Mouse (Mus musculus) lung, adult 18-20 months (tissue): ENCODE data around the gene Cnot2.

Experiments
- DNase-seq, 2 experiments: peaks; one replicate each; pipeline ENCODE4 v3.0.0; 2022; ENCODE audit warnings: mixed read lengths in 2 of 2

The Cnot2 gene

DNA sequence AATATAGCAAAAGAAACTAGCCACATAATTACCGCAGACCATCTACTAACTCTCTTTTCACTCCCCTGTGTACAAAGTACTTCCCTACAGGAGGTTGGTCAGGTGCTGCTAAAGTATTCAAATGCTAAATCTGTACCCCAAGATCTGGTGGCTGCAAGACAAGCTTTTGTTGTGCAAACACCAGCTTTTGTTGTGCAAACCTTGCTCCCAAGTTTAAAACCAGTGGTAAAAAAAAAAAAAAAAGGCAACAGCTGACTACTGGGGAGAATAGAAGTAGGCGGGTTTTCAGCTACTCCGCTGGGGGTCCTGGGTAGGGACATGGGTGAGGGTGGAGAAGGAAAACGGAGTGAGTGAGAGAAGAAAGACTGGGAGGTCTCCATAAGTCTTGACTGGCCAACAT is 19.1 kb downstream of the Cnot2 start:
- no peak for DNase-seq

DNA sequence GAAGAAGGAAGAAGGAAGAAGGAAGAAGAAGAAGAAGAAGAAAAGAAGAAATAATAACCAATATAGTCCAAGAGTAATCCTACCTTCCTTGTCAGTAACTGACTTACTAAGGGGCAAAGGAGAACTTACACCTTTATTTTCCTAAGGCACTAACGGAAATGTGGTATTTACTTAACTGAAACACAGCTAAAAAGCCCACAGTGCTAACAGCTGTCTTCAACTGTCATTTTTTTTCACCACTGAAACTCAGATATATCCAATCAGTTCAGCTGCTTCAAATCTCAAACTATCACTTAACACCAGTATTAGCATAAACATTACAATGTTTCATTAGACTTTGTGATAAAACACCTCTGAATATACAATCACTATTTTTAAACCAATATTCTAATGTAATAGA is 22.1 kb downstream of the Cnot2 start:
- DNase-seq, result no peak

- DNase-seq, result no peak
These were observed 24.1 kb downstream of the Cnot2 start for GRCm38 (mm10) chr10:116557166-116557565.

GRCm38 (mm10) chr10:116554434-116554833 is 26.9 kb downstream of the Cnot2 start:
- DNase-seq, result no peak

GRCm38 (mm10) chr10:116547958-116548357 is 33.4 kb downstream of the Cnot2 start:
- no peak for DNase-seq

DNA sequence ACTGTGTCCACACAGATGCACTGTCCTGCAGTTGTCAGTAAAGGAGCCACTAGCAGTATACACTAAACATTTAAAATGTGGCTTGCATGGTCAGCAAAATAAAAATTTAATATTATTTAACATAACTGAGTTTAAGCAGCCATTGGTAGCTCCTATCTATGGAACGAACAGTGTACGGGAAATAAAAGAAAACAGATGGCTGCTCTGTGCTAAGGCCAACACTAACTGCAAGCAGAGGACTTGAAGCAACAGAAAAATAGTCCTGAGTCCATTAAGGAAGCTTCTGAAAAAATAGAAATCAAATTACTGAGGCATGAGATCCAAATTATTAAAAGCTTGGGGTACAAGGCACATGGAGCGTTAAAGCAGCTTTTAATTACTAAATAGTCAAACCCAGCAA is 35.1 kb downstream of the Cnot2 start:
- no peak for DNase-seq

DNA sequence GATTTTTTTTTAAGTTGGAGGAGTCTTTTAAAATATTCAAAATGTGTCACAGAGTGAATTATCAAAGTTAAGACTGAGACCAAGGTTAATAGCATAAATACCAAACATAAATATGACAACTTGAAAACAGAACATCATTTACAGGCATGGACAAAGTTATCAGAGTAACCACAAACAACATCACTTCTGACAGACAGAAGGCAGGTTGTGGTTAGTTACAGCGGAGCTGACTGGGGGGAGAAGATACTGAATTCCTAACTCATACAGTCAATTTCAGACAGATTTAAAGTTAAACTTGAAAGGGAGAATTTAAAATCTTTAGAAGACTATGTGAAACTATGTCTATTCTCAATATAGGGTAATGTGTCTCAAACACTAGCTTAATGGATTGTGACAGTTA is 38.2 kb downstream of the Cnot2 start:
- DNase-seq, result no peak

GRCm38 (mm10) chr10:116540750-116541149 is 40.6 kb downstream of the Cnot2 start:
- no peak for DNase-seq

DNA sequence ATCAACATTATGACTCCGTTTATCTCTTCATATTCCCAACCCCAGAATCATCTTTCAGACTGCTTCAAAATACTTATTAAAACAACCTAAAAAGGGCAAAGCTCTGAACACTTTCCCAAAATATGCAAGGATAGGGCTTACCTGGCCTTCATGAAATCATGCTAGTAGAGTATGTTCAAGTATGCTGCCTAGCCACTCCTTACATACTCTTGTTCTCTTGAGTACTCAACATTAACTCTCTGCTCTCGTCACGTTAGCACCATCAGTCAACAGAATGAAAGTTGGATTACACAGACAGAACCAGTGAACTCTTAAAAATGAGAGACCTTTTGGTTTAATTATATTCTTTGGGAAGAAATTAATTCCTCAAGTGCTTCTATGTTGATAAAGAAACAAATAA is 43.8 kb downstream of the Cnot2 start:
- peak in 1 of 2 experiments; percentile 27 for DNase-seq

GRCm38 (mm10) chr10:116534278-116534677 is 47.0 kb downstream of the Cnot2 start:
- DNase-seq, result no peak

DNA sequence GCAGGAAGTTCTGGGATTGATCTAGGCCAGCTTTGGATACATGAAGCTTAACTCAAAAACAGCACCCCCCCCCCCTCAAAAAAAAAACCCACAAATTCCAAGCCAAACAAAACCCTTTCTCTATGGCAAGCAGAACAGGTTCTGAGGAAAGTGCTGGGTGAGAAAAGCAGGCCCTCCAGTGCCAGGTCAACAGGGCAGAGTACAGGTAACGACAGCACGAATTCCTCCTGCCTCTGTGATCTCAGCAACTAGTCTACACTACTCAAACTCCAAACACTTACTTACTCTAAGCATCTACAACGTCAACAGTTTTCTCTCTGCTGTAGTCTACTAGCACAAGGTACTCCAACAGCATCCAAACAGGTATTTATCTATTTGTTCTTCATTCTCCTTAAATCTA is 48.8 kb downstream of the Cnot2 start:
- no peak for DNase-seq

DNA sequence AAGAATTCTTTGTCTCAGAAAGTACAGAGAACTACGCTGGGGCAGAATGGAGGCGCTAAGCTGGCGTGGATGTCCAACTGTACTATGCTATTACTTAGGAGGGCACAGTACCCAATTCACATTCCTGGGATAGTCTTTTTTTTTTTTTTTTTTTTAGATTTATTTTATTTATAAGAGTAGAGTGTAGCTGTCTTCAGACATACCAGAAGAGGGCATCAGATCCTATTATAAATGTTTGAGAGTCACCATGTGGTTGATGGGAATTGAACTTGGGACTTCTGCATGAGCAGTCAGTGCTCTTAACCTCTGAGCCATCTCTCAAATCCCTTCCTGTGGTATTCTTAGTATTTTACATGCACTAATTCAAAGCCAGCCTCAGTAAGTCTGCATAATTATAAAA is 50.2 kb downstream of the Cnot2 start:
- DNase-seq, result no peak

- DNase-seq, result no peak
These were observed 61.7 kb downstream of the Cnot2 start for GRCm38 (mm10) chr10:116519588-116519987.

DNA sequence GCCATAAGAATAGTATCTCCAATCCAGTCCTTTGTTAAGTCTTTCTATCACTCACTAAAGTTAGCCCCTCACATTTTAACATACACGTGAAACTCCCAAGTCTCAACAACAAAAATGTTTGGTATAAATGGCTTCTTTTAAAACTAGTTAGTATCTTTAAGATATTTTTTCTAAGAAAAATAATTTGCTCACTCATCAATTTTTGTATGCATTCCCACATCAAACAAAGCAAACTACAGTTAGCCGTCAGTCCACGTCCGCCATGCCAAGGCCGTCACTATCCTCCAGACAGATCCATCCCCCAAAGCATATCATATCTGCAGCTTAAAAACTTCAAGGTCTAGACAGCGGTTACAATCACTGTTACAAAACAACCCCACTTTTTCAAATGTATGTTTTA is 65.7 kb downstream of the Cnot2 start:
- no peak for DNase-seq

DNA sequence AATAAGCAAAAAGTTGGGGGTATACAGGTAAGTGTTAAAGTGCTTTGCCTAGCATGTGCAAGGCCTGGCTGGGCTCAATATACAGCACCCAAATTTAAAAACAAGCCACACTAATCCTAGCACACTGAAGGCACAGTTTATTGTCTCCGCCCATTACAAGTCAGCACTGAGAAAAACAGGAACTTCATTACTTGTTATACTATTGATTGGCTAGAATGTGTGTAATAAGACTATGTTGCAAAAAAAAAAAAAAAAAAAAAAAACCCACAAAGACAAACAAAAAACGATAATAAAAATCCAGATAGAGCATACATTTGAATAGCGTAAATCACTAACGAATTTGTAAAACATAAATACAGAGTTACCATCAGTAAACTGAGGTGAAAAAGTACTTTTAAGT is 66.2 kb downstream of the Cnot2 start:
- no peak for DNase-seq

DNA sequence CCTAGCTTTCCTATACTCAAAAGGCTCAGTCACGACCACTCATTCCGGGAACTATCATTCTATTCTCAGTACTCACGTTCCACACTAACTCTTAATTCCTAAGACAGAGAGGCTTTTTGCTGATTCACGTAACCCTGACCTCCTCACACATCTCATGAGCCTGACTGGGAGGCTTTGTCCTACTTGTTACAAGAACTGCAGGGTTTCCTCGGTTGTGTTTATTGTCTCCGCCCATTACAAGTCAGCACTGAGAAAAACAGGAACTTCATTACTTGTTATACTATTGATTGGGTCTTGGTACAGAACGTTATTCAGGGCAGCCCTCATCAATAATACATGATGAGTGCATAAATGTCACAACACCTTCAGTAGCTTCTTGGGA is 68.1 kb downstream of the Cnot2 start:
- DNase-seq, result no peak

GRCm38 (mm10) chr10:116512521-116513253 is 68.6 kb downstream of the Cnot2 start:
- DNase-seq, result peak in 1 of 2 experiments; percentile 13

DNA sequence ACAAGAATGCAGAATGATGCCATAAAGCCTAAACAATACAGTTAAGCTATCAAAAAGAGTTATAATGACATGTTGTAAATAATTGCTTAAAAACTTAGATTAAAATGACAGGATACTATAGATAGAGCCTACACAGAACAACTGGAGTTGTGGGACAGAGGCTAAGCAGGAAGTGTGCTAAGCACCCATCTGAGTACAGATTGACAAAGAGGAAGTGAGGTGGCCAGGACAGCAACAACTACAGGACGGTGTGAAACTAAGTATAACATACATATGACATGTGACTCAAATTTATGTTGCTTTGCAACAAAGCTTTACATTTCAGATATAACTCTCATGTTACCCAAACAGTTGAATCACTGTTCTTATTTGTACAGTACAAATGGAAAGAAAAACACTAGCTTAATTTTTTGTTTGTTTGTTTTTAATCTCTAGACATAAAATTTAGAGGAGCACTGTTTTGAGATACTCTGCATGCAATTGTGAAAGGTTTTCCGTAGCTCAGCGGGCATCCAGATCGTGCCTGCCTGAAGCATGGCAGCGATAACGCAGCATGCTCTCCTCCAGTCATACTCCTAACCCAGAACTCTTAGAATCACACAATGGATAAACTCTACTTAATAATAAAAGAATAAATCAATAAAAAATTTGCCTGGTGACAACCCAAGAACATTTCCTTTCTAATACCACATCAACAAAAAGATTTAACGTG is 75.9 kb downstream of the Cnot2 start:
- DNase-seq, result no peak

DNA sequence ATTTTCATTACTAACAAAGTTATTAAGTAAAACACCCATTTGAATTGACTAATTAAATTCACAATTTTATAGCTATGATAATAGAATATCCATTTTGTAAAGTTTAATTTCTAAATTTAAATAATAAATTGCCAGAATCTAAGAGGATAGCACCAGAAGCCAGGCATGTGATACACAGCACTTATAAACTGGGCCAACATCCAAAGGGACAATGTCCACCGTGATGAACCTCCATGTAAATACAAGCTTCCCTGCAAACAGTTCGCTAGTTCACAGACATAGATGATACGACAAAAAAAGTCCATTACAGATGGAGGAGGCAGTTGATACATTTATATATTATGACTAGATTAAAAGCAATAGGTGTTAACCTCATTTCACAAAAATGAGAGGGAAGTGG is 88.5 kb downstream of the Cnot2 start:
- DNase-seq, result no peak

- no peak for DNase-seq
These were observed 94.2 kb downstream of the Cnot2 start for GRCm38 (mm10) chr10:116486895-116487747.

- no peak for DNase-seq
These were observed 99.4 kb downstream of the Cnot2 start for GRCm38 (mm10) chr10:116481917-116482316.

GRCm38 (mm10) chr10:116480988-116481387 is 100.3 kb downstream of the Cnot2 start:
- DNase-seq, result no peak

DNA sequence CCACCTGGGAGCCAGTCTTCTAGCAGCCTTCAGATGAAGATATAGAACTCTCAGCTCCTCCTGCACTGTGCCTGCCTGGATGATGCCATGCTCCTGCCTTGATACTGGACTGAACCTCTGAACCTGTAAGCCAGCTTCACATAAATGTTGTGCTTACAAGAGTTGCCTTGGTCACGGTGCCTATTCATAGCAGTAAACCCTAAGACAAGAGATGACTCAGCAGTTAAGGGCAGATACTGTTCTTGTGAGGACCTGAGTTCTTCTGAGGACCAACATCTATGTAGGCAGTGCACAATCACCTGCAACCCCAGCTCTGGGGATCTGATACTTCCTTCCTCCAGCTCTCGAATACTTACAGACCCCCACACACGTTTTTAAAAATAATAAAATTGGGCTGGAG is 104.8 kb downstream of the Cnot2 start:
- no peak for DNase-seq

DNA sequence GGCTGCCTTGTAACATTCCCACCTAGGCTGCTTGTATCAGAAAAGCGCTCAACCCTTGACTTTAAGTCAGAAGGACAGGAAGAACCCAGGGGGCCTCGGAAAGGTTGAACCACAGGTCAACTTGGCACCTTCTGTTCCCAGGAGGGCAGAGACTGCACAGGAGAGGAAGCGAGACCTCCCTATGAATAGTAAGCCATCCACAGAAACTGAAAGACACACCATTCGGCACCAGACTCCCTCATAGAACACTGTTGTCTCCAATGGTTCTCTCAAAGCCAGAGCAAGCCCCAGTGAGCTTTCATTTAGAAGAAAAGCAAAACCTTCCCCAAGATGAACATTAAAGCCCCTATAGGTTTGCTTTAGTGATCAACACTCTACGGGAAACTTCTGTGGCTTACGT is 105.6 kb downstream of the Cnot2 start:
- no peak for DNase-seq
